Mouse (Mus musculus) CD8-positive naive resting alpha-beta T cell, adult 2 months (primary cell): ENCODE results near the gene Trh.

ENCODE experiments used
- DNase-seq, 2 experiments: peaks; one replicate each; pipeline ENCODE4 v3.0.0; 2022; ENCODE audit warnings: low read depth in 2 of 2, low spot score in 2 of 2

The Trh gene

GRCm38 (mm10) chr6:92244591-92244990, at the start of gene Trh:
Gene Trh, minus strand, starts transcription at chr6:92244650.
- no peak for DNase-seq

- no peak for DNase-seq
These were observed 46.4 kb upstream of the Trh start for GRCm38 (mm10) chr6:92290826-92291225.

GRCm38 (mm10) chr6:92286889-92287288, 42.4 kb upstream of the Trh start:
- no peak for DNase-seq

GRCm38 (mm10) chr6:92286258-92286888, 41.9 kb upstream of the Trh start:
- DNase-seq, result no peak

- no peak for DNase-seq
These were observed 41.1 kb upstream of the Trh start for GRCm38 (mm10) chr6:92285559-92285958.

GRCm38 (mm10) chr6:92277179-92277578, 32.7 kb upstream of the Trh start:
- DNase-seq, result no peak

- DNase-seq, result no peak
These were observed 29.3 kb upstream of the Trh start for GRCm38 (mm10) chr6:92273652-92274322.

- DNase-seq, result no peak
These were observed 28.2 kb upstream of the Trh start for GRCm38 (mm10) chr6:92272601-92273000.

GRCm38 (mm10) chr6:92269019-92269418, 24.6 kb upstream of the Trh start:
- peak; percentile 13 to 44 for DNase-seq

- DNase-seq, result no peak
These were observed 23.6 kb upstream of the Trh start for GRCm38 (mm10) chr6:92268001-92268400.

- no peak for DNase-seq
These were observed 16.9 kb upstream of the Trh start for GRCm38 (mm10) chr6:92261162-92261843.

GRCm38 (mm10) chr6:92255346-92255745, 10.9 kb upstream of the Trh start:
- DNase-seq, result no peak

- no peak for DNase-seq
These were observed 8.9 kb upstream of the Trh start for GRCm38 (mm10) chr6:92253253-92253870.

GRCm38 (mm10) chr6:92247215-92247919, 2.9 kb upstream of the Trh start:
- DNase-seq, result no peak

- DNase-seq, result no peak
These were observed 1.9 kb upstream of the Trh start for GRCm38 (mm10) chr6:92246335-92246734.

- DNase-seq, result peak in 1 of 2 experiments; percentile 3
These were observed 3.1 kb downstream of the Trh start for GRCm38 (mm10) chr6:92241178-92241906.

GRCm38 (mm10) chr6:92235036-92235435, 9.4 kb downstream of the Trh start:
- DNase-seq, result no peak

GRCm38 (mm10) chr6:92231762-92232161, 12.7 kb downstream of the Trh start:
- DNase-seq, result no peak

GRCm38 (mm10) chr6:92231356-92231755, 13.1 kb downstream of the Trh start:
- DNase-seq, result no peak

- DNase-seq, result no peak
These were observed 14.9 kb downstream of the Trh start for GRCm38 (mm10) chr6:92229586-92229985.

GRCm38 (mm10) chr6:92229103-92229502, 15.3 kb downstream of the Trh start:
- no peak for DNase-seq
